Mouse (Mus musculus) cortical plate, adult 2 months (tissue): ENCODE data around the gene St5.

ENCODE experiments used
- CTCF ChIP-seq: fragments of 200-500 bp; IDR thresholded peaks from 2 replicates; pipeline ENCODE4 v1.5.1; 2011; ENCODE audit warnings: mild to moderate bottlenecking, control low read depth, low read length; ENCODE audit not compliant: insufficient read depth; ENCODE audit errors: extremely low read depth
- POLR2A ChIP-seq: fragments of 200-500 bp; IDR thresholded peaks from 2 replicates; pipeline ENCODE4 v1.6.1; 2011; ENCODE audit warnings: mild to moderate bottlenecking, low read length, control low read depth; ENCODE audit not compliant: insufficient read depth; ENCODE audit errors: extremely low read depth

- no peak for TF ChIP-seq CTCF
- TF ChIP-seq POLR2A: no peak
These were observed 96.3 kb downstream of the St5 start for GRCm38 (mm10) chr7:109606994-109607610.
